Mouse (Mus musculus): ENCODE measurements around the gene Gsta3.

Gene Gsta3

GRCm38 (mm10) chr1:21299826-21300225 is 59.4 kb downstream of the Gsta3 start:
- no peak for DNase-seq (ENCODE audit: low spot score in 2 of 2)

- no peak for DNase-seq (ENCODE audit: low spot score in 2 of 2)
These were observed 61.3 kb downstream of the Gsta3 start for GRCm38 (mm10) chr1:21301686-21302085.

GRCm38 (mm10) chr1:21304174-21304573 is 63.8 kb downstream of the Gsta3 start:
- no peak for DNase-seq (ENCODE audit: low spot score in 2 of 2)

- DNase-seq (ENCODE audit: low spot score in 2 of 2): no peak
These were observed 64.3 kb downstream of the Gsta3 start for GRCm38 (mm10) chr1:21304646-21305045.

GRCm38 (mm10) chr1:21305443-21305842 is 65.1 kb downstream of the Gsta3 start:
- peak in 1 of 2 experiments; percentile 2 for DNase-seq (ENCODE audit: low spot score in 2 of 2)

GRCm38 (mm10) chr1:21314336-21314735 is 73.9 kb downstream of the Gsta3 start:
- no peak for DNase-seq (ENCODE audit: low spot score in 2 of 2)

Measured in left cerebral cortex, adult 9 months (tissue).